Mouse (Mus musculus) kidney, postnatal 0 days (tissue): ENCODE measurements around the gene Vmn2r4. TPM values are rescaled to one million over a fixed set of nuclear protein-coding genes. Genes with fewer than 3 reads are reported as not detected.

Experiments used
- ATAC-seq: fragments of 200-750 bp; cut with Nextera tagmentation; replicated peaks from 2 replicates; pipeline ENCODE4 v1.8.0; 2017; ENCODE audit warnings: low read depth, moderate number of reproducible peaks, moderate TSS enrichment, moderate library complexity; ENCODE audit not compliant: low FRiP score
- DNase-seq: peaks from one replicate; pipeline ENCODE4 v3.0.0-alpha.2; 2016; ENCODE audit warnings: low spot score
- H3K27ac ChIP-seq: fragments of 300-500 bp; sonication (generic); 2 replicates; pipeline ENCODE4 v1.5.1; 2014; ENCODE audit warnings: mild to moderate bottlenecking
- H3K27me3 ChIP-seq: fragments of 300-500 bp; sonication (generic); 2 replicates; pipeline ENCODE4 v1.6.1; 2014; ENCODE audit warnings: low read length, mixed read lengths; ENCODE audit not compliant: insufficient read depth
- H3K36me3 ChIP-seq: fragments of 300-500 bp; sonication (generic); 2 replicates; pipeline ENCODE4 v1.6.1; 2014; ENCODE audit warnings: low read length, mixed read lengths; ENCODE audit not compliant: insufficient read depth
- H3K4me1 ChIP-seq: fragments of 300-500 bp; sonication (generic); replicated peaks from 2 replicates; pipeline ENCODE4 v1.6.1; 2014; ENCODE audit warnings: antibody characterized with exemption, low read length, mixed read lengths; ENCODE audit not compliant: insufficient read depth
- H3K4me2 ChIP-seq: fragments of 300-500 bp; sonication (generic); 2 replicates; pipeline ENCODE4 v1.6.1; 2014; ENCODE audit warnings: mild to moderate bottlenecking, low read length, moderate library complexity, mixed read lengths
- H3K4me3 ChIP-seq: fragments of 300-500 bp; sonication (generic); replicated peaks from 2 replicates; pipeline ENCODE4 v1.5.1; 2014; ENCODE audit warnings: low read depth, low read length
- H3K9ac ChIP-seq: fragments of 300-500 bp; sonication (generic); 2 replicates; pipeline ENCODE4 v1.6.1; 2014; ENCODE audit warnings: low read depth, low read length
- H3K9me3 ChIP-seq: fragments of 300-500 bp; sonication (generic); replicated peaks from 2 replicates; pipeline ENCODE4 v1.6.1; 2016; ENCODE audit warnings: low read length, inconsistent platforms, mixed read lengths
- CTCF ChIP-seq: IDR thresholded peaks from 2 replicates; pipeline ENCODE4 v1.5.1; 2016; ENCODE audit warnings: antibody characterized with exemption, low read depth, mild to moderate bottlenecking, moderate library complexity
- WGBS: fragments of 180-500 bp; shearing (Covaris S2); extraction: QIAGEN DNeasy Blood & Tissue Kit; methylation state at CpG from one replicate; pipeline ENCODE4 v1.1.7; 2014; 5-methylcytosine and 5-hydroxymethylcytosine counted together
- polyA plus RNA-seq: library from polyadenylated mRNA; unstranded; fragments of >200 nt; fragmentation: Nextera tagmentation; extraction: Ambion mirVana; gene quantifications from 2 replicates; pipeline ENCODE4 v1.2.1, GENCODE M21; 2015

The Vmn2r4 gene
- polyA plus RNA-seq, 1 experiment from 2014 or later, result not detected

DNA sequence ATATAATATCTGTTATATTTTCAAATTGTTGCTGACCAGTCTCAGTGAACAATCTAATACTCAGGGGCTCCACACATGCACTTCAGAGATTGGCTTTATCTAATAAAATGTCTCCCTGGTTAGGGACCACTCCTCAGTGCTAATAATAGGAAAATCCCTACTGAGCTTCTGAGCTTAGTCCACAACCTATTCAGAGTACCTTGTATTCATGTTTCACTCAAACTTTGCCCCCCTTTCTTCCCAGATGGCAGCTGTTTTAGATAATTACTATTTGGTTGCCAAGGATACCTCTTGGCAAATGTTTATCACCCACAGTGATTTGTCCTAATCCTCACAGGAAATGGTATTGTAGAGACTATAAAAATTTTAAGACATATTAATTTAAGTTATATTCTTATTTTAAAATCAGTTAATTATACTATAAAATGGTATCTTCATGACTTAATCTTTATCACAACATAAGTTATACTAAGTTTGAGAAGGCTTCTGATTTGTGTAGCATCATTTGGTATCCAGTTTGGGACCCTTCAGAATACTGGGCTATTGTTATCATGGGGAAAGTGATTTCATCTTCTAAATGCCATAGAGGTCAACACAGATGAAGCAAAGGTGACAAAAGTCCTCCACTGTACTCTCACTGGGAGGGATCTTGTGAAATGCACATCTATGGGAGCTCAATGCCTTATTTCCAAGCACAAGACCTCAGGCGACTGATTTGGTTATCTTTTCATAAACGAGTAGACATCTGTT, 55.7 kb downstream of the Vmn2r4 start:
- Histone ChIP-seq H3K9ac (no peak overlapping the region), H3K4me3 (no peak overlapping the region), H3K4me1 (no peaks in the 10 kb centered on the region), H3K4me2 (no peak overlapping the region), H3K27me3 (no peaks in the 10 kb centered on the region), H3K9me3 (no peaks in the 10 kb centered on the region), H3K36me3 (no peaks in the 10 kb centered on the region), H3K27ac (no peak overlapping the region)
- ATAC-seq, result no peak
- WGBS, result 77% methylated on average over 2 of the region's 2 CpGs
- no peak for TF ChIP-seq CTCF
- DNase-seq, result no peak

Other genes with a start within 250 kb of the Vmn2r4 start
- gene Vmn2r3, start 125.7 kb downstream of the Vmn2r4 start, polyA plus RNA-seq, result not detected in 2 replicates
- gene Vmn2r5, start 94.5 kb upstream of the Vmn2r4 start, polyA plus RNA-seq, result not detected in 2 replicates
- gene Vmn2r6, start 150.5 kb upstream of the Vmn2r4 start, polyA plus RNA-seq, result not detected in 2 replicates